Mouse (Mus musculus) bone marrow, adult 2 months (tissue): ENCODE results near the gene R3hdm2.

Source experiments
- CTCF ChIP-seq: fragments of 200-500 bp; IDR thresholded peaks from 2 replicates; pipeline ENCODE4 v1.5.1; 2011; ENCODE audit warnings: low read length, control low read depth; ENCODE audit not compliant: control insufficient read depth, insufficient read depth
- POLR2A ChIP-seq: fragments of 200-500 bp; IDR thresholded peaks from 2 replicates; pipeline ENCODE4 v1.6.1; 2011; ENCODE audit warnings: low read depth, mild to moderate bottlenecking, control low read depth, low read length, borderline replicate concordance; ENCODE audit not compliant: control insufficient read depth

- TF ChIP-seq CTCF (no peak), POLR2A (no peak)
Observed at GRCm38 (mm10) chr10:127412101-127412500, 32.0 kb downstream of the R3hdm2 start.
